Mouse (Mus musculus) layer of hippocampus, adult 2 months (tissue): ENCODE results near the gene Cep131. TPM values are rescaled to one million over a fixed set of nuclear protein-coding genes. Genes with fewer than 3 reads are reported as not detected.

Experiments
- DNase-seq, 2 experiments: peaks; one replicate each; pipeline ENCODE4 v3.0.0; 2022; ENCODE audit warnings: low spot score in 2 of 2
- H3K27ac ChIP-seq: fragments of 200-600 bp; 2 replicates; pipeline ENCODE4 v1.8.1; 2022
- H3K4me3 ChIP-seq: fragments of 200-600 bp; 2 replicates; pipeline ENCODE4 v1.8.1; 2022; ENCODE audit warnings: mild to moderate bottlenecking
- CTCF ChIP-seq: fragments of 200-600 bp; conservative IDR thresholded peaks from 2 replicates; pipeline ENCODE4 v1.8.1; 2022; ENCODE audit warnings: antibody characterized with exemption, mild to moderate bottlenecking, moderate library complexity
- total RNA-seq, 2 experiments: library from RNA; stranded (reverse); gene quantifications; 2 replicates each; pipeline ENCODE4 v1.2.3; 2021

Cep131 gene
- total RNA-seq, 2 experiments from 2014 or later, result 35.6 to 37.0 TPM

GRCm38 (mm10) chr11:120042141-120042838, 44.3 kb downstream of the Cep131 start:
- Histone ChIP-seq H3K27ac (peak overlapping the region; percentile 88), H3K4me3 (peak overlapping the region; percentile 20)
- TF ChIP-seq CTCF, result no peak
- DNase-seq, result no peak

- no peak for TF ChIP-seq CTCF
- DNase-seq, result peak in 1 of 2 experiments; percentile 49
- H3K27ac ChIP-seq, result peak overlapping the region; percentile 88
- H3K4me3 ChIP-seq, result peak overlapping the region; percentile 20
Measured at GRCm38 (mm10) chr11:120041191-120042123, 45.2 kb downstream of the Cep131 start.

- peak; percentile 22; the same call in 1 of the 2 replicates for TF ChIP-seq CTCF
- H3K27ac ChIP-seq, result peak overlapping the region; percentile 88
- H3K4me3 ChIP-seq, result peak overlapping the region; percentile 1; the same call in 1 of the 2 replicates
- peak; percentile 53 to 84 for DNase-seq
Measured at GRCm38 (mm10) chr11:120040440-120040839, 46.2 kb downstream of the Cep131 start.

GRCm38 (mm10) chr11:120039581-120039980, 47.0 kb downstream of the Cep131 start:
- Histone ChIP-seq H3K4me3 (no peak overlapping the region), H3K27ac (peak overlapping the region; percentile 88)
- DNase-seq, result no peak
- no peak for TF ChIP-seq CTCF

GRCm38 (mm10) chr11:120034762-120035161, 51.9 kb downstream of the Cep131 start:
- no peak for DNase-seq
- no peak for TF ChIP-seq CTCF
- H3K4me3 ChIP-seq, result no peak overlapping the region
- H3K27ac ChIP-seq, result no peak overlapping the region

GRCm38 (mm10) chr11:120034306-120034705, 52.3 kb downstream of the Cep131 start:
- Histone ChIP-seq H3K27ac (peak overlapping the region; percentile 53; the same call in 1 of the 2 replicates), H3K4me3 (no peak overlapping the region)
- no peak for TF ChIP-seq CTCF
- no peak for DNase-seq

- Histone ChIP-seq H3K27ac (peak overlapping the region; percentile 53; the same call in 1 of the 2 replicates), H3K4me3 (no peak overlapping the region)
- no peak for DNase-seq
- TF ChIP-seq CTCF, result no peak
Measured at GRCm38 (mm10) chr11:120033473-120033872, 53.2 kb downstream of the Cep131 start.

GRCm38 (mm10) chr11:120032052-120032451, 54.6 kb downstream of the Cep131 start:
- no peak for TF ChIP-seq CTCF
- no peak for DNase-seq
- 0 out of 2 replicates have a peak overlapping the region, but pooled peaks have one; percentile 5 for H3K27ac ChIP-seq
- no peak overlapping the region for H3K4me3 ChIP-seq

- peak in 1 of 2 experiments; percentile 40 for DNase-seq
- Histone ChIP-seq H3K4me3 (no peak overlapping the region), H3K27ac (peak overlapping the region; percentile 81)
- peak; percentile 82 for TF ChIP-seq CTCF
Measured at GRCm38 (mm10) chr11:120030145-120030901, 56.3 kb downstream of the Cep131 start.

GRCm38 (mm10) chr11:120029431-120030144, 57.0 kb downstream of the Cep131 start:
- TF ChIP-seq CTCF, result no peak
- Histone ChIP-seq H3K4me3 (no peak overlapping the region), H3K27ac (peak overlapping the region; percentile 81)
- DNase-seq, result no peak

- no peak overlapping the region for H3K4me3 ChIP-seq
- H3K27ac ChIP-seq, result peak overlapping the region; percentile 61
- TF ChIP-seq CTCF, result peak; percentile 27
- DNase-seq, result no peak
Measured at GRCm38 (mm10) chr11:120028319-120029092, 58.1 kb downstream of the Cep131 start.
